Mouse (Mus musculus) forebrain, embryonic 16.5 days (tissue): ENCODE measurements around the gene Myf5. TPM values are rescaled to one million over a fixed set of nuclear protein-coding genes. Genes with fewer than 3 reads are reported as not detected.

Source experiments
- ATAC-seq: fragments of 200-750 bp; cut with Nextera tagmentation; 2 replicates; pipeline ENCODE4 v1.8.0; 2017; ENCODE audit warnings: mild to moderate bottlenecking, moderate library complexity
- H3K27ac ChIP-seq: fragments of 300-500 bp; sonication (generic); 2 replicates; pipeline ENCODE4 v1.5.1; 2014; ENCODE audit warnings: low read length, control low read depth
- H3K27me3 ChIP-seq: fragments of 300-500 bp; sonication (generic); replicated peaks from 2 replicates; pipeline ENCODE4 v1.6.1; 2014; ENCODE audit warnings: low read length; ENCODE audit not compliant: control insufficient read depth, insufficient read depth
- H3K36me3 ChIP-seq: fragments of 300-500 bp; sonication (generic); 2 replicates; pipeline ENCODE4 v1.6.1; 2014; ENCODE audit not compliant: control insufficient read depth, insufficient read depth
- H3K4me1 ChIP-seq: fragments of 300-500 bp; sonication (generic); replicated peaks from 2 replicates; pipeline ENCODE4 v1.6.1; 2014; ENCODE audit warnings: low read length; ENCODE audit not compliant: control insufficient read depth, insufficient read depth
- H3K4me2 ChIP-seq: fragments of 300-500 bp; sonication (generic); 2 replicates; pipeline ENCODE4 v1.6.1; 2014; ENCODE audit warnings: mild to moderate bottlenecking, low read length, control low read depth
- H3K4me3 ChIP-seq: fragments of 300-500 bp; sonication (generic); replicated peaks from 2 replicates; pipeline ENCODE4 v1.5.1; 2014; ENCODE audit warnings: mild to moderate bottlenecking, low read length, control low read depth
- H3K9ac ChIP-seq: fragments of 300-500 bp; sonication (generic); replicated peaks from 2 replicates; pipeline ENCODE4 v1.6.1; 2014; ENCODE audit warnings: low read depth, low read length, control low read depth
- H3K9me3 ChIP-seq: fragments of 300-500 bp; sonication (generic); 2 replicates; pipeline ENCODE4 v1.6.1; 2016; ENCODE audit warnings: low read length; ENCODE audit not compliant: control insufficient read depth
- WGBS: fragments of 180-500 bp; shearing (Covaris S2); extraction: QIAGEN DNeasy Blood & Tissue Kit; methylation state at CpG from one replicate; pipeline ENCODE4 v1.1.7; 2014; 5-methylcytosine and 5-hydroxymethylcytosine counted together
- polyA plus RNA-seq: library from polyadenylated mRNA; unstranded; fragments of >200 nt; fragmentation: Nextera tagmentation; extraction: Ambion mirVana; gene quantifications from 2 replicates; pipeline ENCODE4 v1.2.1, GENCODE M21; 2015

The Myf5 gene
- polyA plus RNA-seq, 1 experiment from 2014 or later: not detected

- no peak within 1 kb of the TSS for H3K27ac ChIP-seq
- H3K4me3 ChIP-seq: peak within 1 kb of the TSS; percentile 35
- peak within 1 kb of the TSS; percentile 49; the same call in 1 of the 2 replicates for H3K9ac ChIP-seq
- peak within 1 kb of the TSS; percentile 53 for H3K4me2 ChIP-seq
- H3K9me3 ChIP-seq: no peaks in the 10 kb centered on the region
- no peaks in the 10 kb centered on the region for H3K36me3 ChIP-seq
- no peak for ATAC-seq
- WGBS: 90% methylated on average over 6 of the region's 6 CpGs
- H3K27me3 ChIP-seq: no peaks in the 10 kb centered on the region
- H3K4me1 ChIP-seq: peaks cover 2% of the 10 kb centered on the region; the same call in 1 of the 2 replicates
Measured at GRCm38 (mm10) chr10:107494568-107494967, 8.6 kb upstream of the Myf5 start, which contains the start of gene Myf6. TSS of gene Myf6 (minus strand) at chr10:107494737.

- no peaks in the 10 kb centered on the region for H3K27me3 ChIP-seq
- peak overlapping the region; percentile 49 for H3K9ac ChIP-seq
- no peaks in the 10 kb centered on the region for H3K9me3 ChIP-seq
- peak; percentile 88 for ATAC-seq
- H3K36me3 ChIP-seq: no peaks in the 10 kb centered on the region
- H3K4me2 ChIP-seq: peak overlapping the region; percentile 53
- peaks cover 2% of the 10 kb centered on the region; the same call in 1 of the 2 replicates for H3K4me1 ChIP-seq
- peak overlapping the region; percentile 35 for H3K4me3 ChIP-seq
- WGBS: 46% methylated on average over 20 of the region's 20 CpGs
- H3K27ac ChIP-seq: no peak overlapping the region
Measured at GRCm38 (mm10) chr10:107493580-107494474, 7.9 kb upstream of the Myf5 start.

- H3K27me3 ChIP-seq: no peaks in the 10 kb centered on the region
- peak overlapping the region; percentile 53 for H3K4me2 ChIP-seq
- H3K36me3 ChIP-seq: no peaks in the 10 kb centered on the region
- peak overlapping the region; percentile 49 for H3K9ac ChIP-seq
- peak overlapping the region; percentile 35 for H3K4me3 ChIP-seq
- ATAC-seq: peak; percentile 76
- no peak overlapping the region for H3K27ac ChIP-seq
- 28% methylated on average over 18 of the region's 18 CpGs for WGBS
- H3K4me1 ChIP-seq: peaks cover 2% of the 10 kb centered on the region; the same call in 1 of the 2 replicates
- no peaks in the 10 kb centered on the region for H3K9me3 ChIP-seq
Measured at GRCm38 (mm10) chr10:107492867-107493579, 7.1 kb upstream of the Myf5 start.

- Histone ChIP-seq H3K9me3 (no peaks in the 10 kb centered on the region), H3K4me2 (no peak overlapping the region), H3K9ac (no peak overlapping the region), H3K27me3 (no peaks in the 10 kb centered on the region), H3K4me1 (peaks cover 1% of the 10 kb centered on the region; the same call in 1 of the 2 replicates), H3K4me3 (no peak overlapping the region), H3K36me3 (no peaks in the 10 kb centered on the region), H3K27ac (no peak overlapping the region)
- whole genome bisulfite sequencing: 29% methylated on average over 12 of the region's 12 CpGs
- no peak for ATAC-seq
Measured at GRCm38 (mm10) chr10:107488654-107489315, 2.9 kb upstream of the Myf5 start.

GRCm38 (mm10) chr10:107486770-107487169 is 836 bp upstream of the Myf5 start:
- Histone ChIP-seq H3K4me3 (no peak overlapping the region), H3K9me3 (no peaks in the 10 kb centered on the region), H3K27me3 (no peaks in the 10 kb centered on the region), H3K9ac (no peak overlapping the region), H3K27ac (no peak overlapping the region), H3K36me3 (no peaks in the 10 kb centered on the region), H3K4me2 (no peak overlapping the region), H3K4me1 (no peaks in the 10 kb centered on the region)
- 77% methylated on average over 12 of the region's 12 CpGs for WGBS
- no peak for ATAC-seq

- Histone ChIP-seq H3K9me3 (no peaks in the 10 kb centered on the region), H3K36me3 (no peaks in the 10 kb centered on the region), H3K4me1 (no peaks in the 10 kb centered on the region), H3K27ac (no peak overlapping the region), H3K4me2 (no peak overlapping the region), H3K9ac (no peak overlapping the region), H3K27me3 (no peaks in the 10 kb centered on the region), H3K4me3 (no peak overlapping the region)
- WGBS: 82% methylated on average over 10 of the region's 10 CpGs
- no peak for ATAC-seq
Measured at GRCm38 (mm10) chr10:107484050-107484449, 1.9 kb downstream of the Myf5 start.

GRCm38 (mm10) chr10:107473497-107473896 is 12.4 kb downstream of the Myf5 start:
- Histone ChIP-seq H3K27ac (no peak overlapping the region), H3K4me1 (no peaks in the 10 kb centered on the region), H3K4me3 (no peak overlapping the region), H3K27me3 (no peaks in the 10 kb centered on the region), H3K36me3 (no peaks in the 10 kb centered on the region), H3K9me3 (no peaks in the 10 kb centered on the region), H3K9ac (no peak overlapping the region), H3K4me2 (no peak overlapping the region)
- no peak for ATAC-seq
- 55% methylated on average over 2 of the region's 2 CpGs for WGBS

GRCm38 (mm10) chr10:107471712-107472111 is 14.2 kb downstream of the Myf5 start:
- H3K4me1 ChIP-seq: no peaks in the 10 kb centered on the region
- no peaks in the 10 kb centered on the region for H3K9me3 ChIP-seq
- H3K36me3 ChIP-seq: no peaks in the 10 kb centered on the region
- no peak overlapping the region for H3K4me2 ChIP-seq
- WGBS: 69% methylated on average over 5 of the region's 5 CpGs
- no peak overlapping the region for H3K4me3 ChIP-seq
- H3K27ac ChIP-seq: no peak overlapping the region
- H3K27me3 ChIP-seq: no peaks in the 10 kb centered on the region
- ATAC-seq: no peak
- no peak overlapping the region for H3K9ac ChIP-seq

GRCm38 (mm10) chr10:107467819-107468218 is 18.1 kb downstream of the Myf5 start:
- 85% methylated on average over 7 of the region's 7 CpGs for WGBS
- H3K27me3 ChIP-seq: no peaks in the 10 kb centered on the region
- no peak overlapping the region for H3K4me2 ChIP-seq
- no peak overlapping the region for H3K4me3 ChIP-seq
- H3K9me3 ChIP-seq: no peaks in the 10 kb centered on the region
- no peak overlapping the region for H3K9ac ChIP-seq
- no peak for ATAC-seq
- no peaks in the 10 kb centered on the region for H3K36me3 ChIP-seq
- H3K4me1 ChIP-seq: no peaks in the 10 kb centered on the region
- H3K27ac ChIP-seq: no peak overlapping the region
